Mouse (Mus musculus) NIH3T3 (cell line): ENCODE data around the gene Hoxc5.

Experiments
- DNase-seq: peaks from one replicate; pipeline ENCODE4 v3.0.0-alpha.2; 2012; ENCODE audit warnings: low read depth

The Hoxc5 gene

GRCm38 (mm10) chr15:102990461-102991397 lies 23.5 kb downstream of the Hoxc5 start, which contains the start of gene Hoxc8:
Gene Hoxc8 (plus strand): TSS chr15:102990607.
- no peak for DNase-seq

- no peak for DNase-seq
Measured at GRCm38 (mm10) chr15:102991782-102992181, 24.5 kb downstream of the Hoxc5 start.

GRCm38 (mm10) chr15:102992206-102992605 lies 25.0 kb downstream of the Hoxc5 start:
- DNase-seq = no peak

- DNase-seq = no peak
Measured at GRCm38 (mm10) chr15:102992863-102993262, 25.6 kb downstream of the Hoxc5 start.

GRCm38 (mm10) chr15:102996548-102996947 lies 29.3 kb downstream of the Hoxc5 start:
- no peak for DNase-seq

- peak; percentile 38 for DNase-seq
Measured at GRCm38 (mm10) chr15:102997431-102997830, 30.2 kb downstream of the Hoxc5 start.

GRCm38 (mm10) chr15:102997939-102998355 lies 30.7 kb downstream of the Hoxc5 start, which contains the start of gene Hoxc6:
Gene Hoxc6 (plus strand): TSS chr15:102998257.
- peak; percentile 82 for DNase-seq

GRCm38 (mm10) chr15:102998608-102999182 lies 31.5 kb downstream of the Hoxc5 start:
- DNase-seq = peak; percentile 50

- peak; percentile 96 for DNase-seq
Measured at GRCm38 (mm10) chr15:102999183-102999831, 32.1 kb downstream of the Hoxc5 start.

GRCm38 (mm10) chr15:102999955-103000354 lies 32.7 kb downstream of the Hoxc5 start:
- peak; percentile 55 for DNase-seq

GRCm38 (mm10) chr15:103000501-103000901 lies 33.3 kb downstream of the Hoxc5 start:
- no peak for DNase-seq

- DNase-seq = no peak
Measured at GRCm38 (mm10) chr15:103001370-103001769, 34.1 kb downstream of the Hoxc5 start.

GRCm38 (mm10) chr15:103002156-103002555 lies 34.9 kb downstream of the Hoxc5 start:
- DNase-seq = peak; percentile 82

GRCm38 (mm10) chr15:103002821-103003448 lies 35.7 kb downstream of the Hoxc5 start:
- DNase-seq = peak; percentile 39

GRCm38 (mm10) chr15:103005308-103005707 lies 38.1 kb downstream of the Hoxc5 start:
- peak; percentile 58 for DNase-seq

GRCm38 (mm10) chr15:103005797-103006196 lies 38.6 kb downstream of the Hoxc5 start:
- peak; percentile 45 for DNase-seq

- no peak for DNase-seq
Measured at GRCm38 (mm10) chr15:103006326-103006725, 39.1 kb downstream of the Hoxc5 start.

GRCm38 (mm10) chr15:103009265-103010111 lies 42.2 kb downstream of the Hoxc5 start:
- peak; percentile 50 for DNase-seq

GRCm38 (mm10) chr15:103010112-103010846 lies 43.0 kb downstream of the Hoxc5 start:
- no peak for DNase-seq

- DNase-seq = no peak
Measured at GRCm38 (mm10) chr15:103010847-103011555, 43.8 kb downstream of the Hoxc5 start.
